Mouse (Mus musculus): Measurements from ENCODE around the gene Kctd4. TPM values are rescaled to one million over a fixed set of nuclear protein-coding genes. Genes with fewer than 3 reads are reported as not detected.

The Kctd4 gene
- total and polyA plus RNA-seq, 2 experiments from 2014 or later = 13.1 to 18.6 TPM

GRCm38 (mm10) chr14:76005011-76005410, 50.2 kb downstream of the Kctd4 start:
- Histone ChIP-seq H3K4me3 (ENCODE audit: low read depth, low read length) (no peak overlapping the region), H3K9ac (no peak overlapping the region), H3K36me3 (ENCODE audit: insufficient read depth) (peaks cover 4% of the 10 kb centered on the region; the same call in 1 of the 2 replicates), H3K27ac (ENCODE audit: low read depth, low read length) (no peak overlapping the region), H3K27me3 (ENCODE audit: insufficient read depth, low read length) (no peaks in the 10 kb centered on the region), H3K4me2 (ENCODE audit: low read depth) (no peak overlapping the region), H3K4me1 (ENCODE audit: insufficient read depth) (peaks cover 12% of the 10 kb centered on the region; the same call in 1 of the 2 replicates), H3K9me3 (ENCODE audit: low read length) (no peaks in the 10 kb centered on the region)
- TF ChIP-seq CTCF (IDR thresholded peaks at IDR 0.05; ENCODE audit: low read depth) = no peak
- ATAC-seq = no peak
- 79% methylated on average over 4 of the region's 4 CpGs for WGBS
- no peak for DNase-seq

GRCm38 (mm10) chr14:76008174-76008573, 53.4 kb downstream of the Kctd4 start:
- Histone ChIP-seq H3K36me3 (ENCODE audit: insufficient read depth) (peaks cover 4% of the 10 kb centered on the region; the same call in 1 of the 2 replicates), H3K4me2 (ENCODE audit: low read depth) (no peak overlapping the region), H3K4me3 (ENCODE audit: low read depth, low read length) (no peak overlapping the region), H3K9me3 (ENCODE audit: low read length) (no peaks in the 10 kb centered on the region), H3K9ac (no peak overlapping the region), H3K4me1 (ENCODE audit: insufficient read depth) (peaks cover 17% of the 10 kb centered on the region; the same call in 1 of the 2 replicates), H3K27ac (ENCODE audit: low read depth, low read length) (no peak overlapping the region), H3K27me3 (ENCODE audit: insufficient read depth, low read length) (no peaks in the 10 kb centered on the region)
- no peak for ATAC-seq
- WGBS = 100% methylated on average over 1 of the region's 1 CpGs
- no peak for DNase-seq
- TF ChIP-seq CTCF (IDR thresholded peaks at IDR 0.05; ENCODE audit: low read depth) = no peak

- Histone ChIP-seq H3K4me2 (ENCODE audit: low read depth) (peak overlapping the region; percentile 80), H3K4me3 (ENCODE audit: low read depth, low read length) (no peak overlapping the region), H3K4me1 (ENCODE audit: insufficient read depth) (peaks cover 17% of the 10 kb centered on the region; the same call in 1 of the 2 replicates), H3K9ac (no peak overlapping the region), H3K27ac (ENCODE audit: low read depth, low read length) (no peak overlapping the region), H3K9me3 (ENCODE audit: low read length) (no peaks in the 10 kb centered on the region), H3K36me3 (ENCODE audit: insufficient read depth) (peaks cover 4% of the 10 kb centered on the region; the same call in 1 of the 2 replicates), H3K27me3 (ENCODE audit: insufficient read depth, low read length) (no peaks in the 10 kb centered on the region)
- TF ChIP-seq CTCF (IDR thresholded peaks at IDR 0.05; ENCODE audit: low read depth) = no peak
- ATAC-seq (no peak), DNase-seq (no peak)
- WGBS = 68% methylated on average over 5 of the region's 5 CpGs
Observed at GRCm38 (mm10) chr14:76009185-76009584, 54.4 kb downstream of the Kctd4 start.

- no peaks in the 10 kb centered on the region for H3K9me3 ChIP-seq (ENCODE audit: low read length)
- 3% methylated on average over 67 of the region's 67 CpGs for WGBS
Observed at GRCm38 (mm10) chr14:76010102-76011061, 55.6 kb downstream of the Kctd4 start, which contains the start of gene Gtf2f2. Gene Gtf2f2, minus strand, starts transcription at chr14:76010865.

GRCm38 (mm10) chr14:76011062-76011457, 56.3 kb downstream of the Kctd4 start:
- Histone ChIP-seq H3K4me3 (ENCODE audit: low read depth, low read length) (peak overlapping the region; percentile 75), H3K9ac (peak overlapping the region; percentile 64; the same call in 1 of the 2 replicates), H3K4me1 (ENCODE audit: insufficient read depth) (peaks cover 17% of the 10 kb centered on the region; the same call in 1 of the 2 replicates), H3K9me3 (ENCODE audit: low read length) (no peaks in the 10 kb centered on the region), H3K36me3 (ENCODE audit: insufficient read depth) (peaks cover 4% of the 10 kb centered on the region; the same call in 1 of the 2 replicates), H3K4me2 (ENCODE audit: low read depth) (peak overlapping the region; percentile 80), H3K27me3 (ENCODE audit: insufficient read depth, low read length) (no peaks in the 10 kb centered on the region), H3K27ac (ENCODE audit: low read depth, low read length) (no peak overlapping the region)
- DNase-seq (no peak), ATAC-seq (peak; percentile 11; the same call in 1 of the 2 replicates)
- TF ChIP-seq CTCF (IDR thresholded peaks at IDR 0.05; ENCODE audit: low read depth) = no peak
- WGBS = 23% methylated on average over 7 of the region's 7 CpGs

More at GRCm38 (mm10) chr14:76010102-76011061, 55.6 kb downstream of the Kctd4 start, which contains the start of gene Gtf2f2:
- H3K36me3 ChIP-seq (ENCODE audit: insufficient read depth) = peaks cover 4% of the 10 kb centered on the region; the same call in 1 of the 2 replicates
- peak within 1 kb of the TSS; percentile 75 for H3K4me3 ChIP-seq (ENCODE audit: low read depth, low read length)
- peaks cover 17% of the 10 kb centered on the region; the same call in 1 of the 2 replicates for H3K4me1 ChIP-seq (ENCODE audit: insufficient read depth)
- peak within 1 kb of the TSS; percentile 79 for H3K27ac ChIP-seq (ENCODE audit: low read depth, low read length)
- DNase-seq (peak; percentile 97), ATAC-seq (peak; percentile 97)
- H3K27me3 ChIP-seq (ENCODE audit: insufficient read depth, low read length) = no peaks in the 10 kb centered on the region
- peak within 1 kb of the TSS; percentile 64 for H3K9ac ChIP-seq
- H3K4me2 ChIP-seq (ENCODE audit: low read depth) = peak within 1 kb of the TSS; percentile 80
- peak; percentile 12; the same call in 1 of the 2 replicates for TF ChIP-seq CTCF (IDR thresholded peaks at IDR 0.05; ENCODE audit: low read depth)

- no peaks in the 10 kb centered on the region for H3K36me3 ChIP-seq (ENCODE audit: insufficient read depth)
- ATAC-seq (no peak), DNase-seq (peak; percentile 16)
- peaks cover 10% of the 10 kb centered on the region; the same call in 1 of the 2 replicates for H3K4me1 ChIP-seq (ENCODE audit: insufficient read depth)
- H3K4me3 ChIP-seq (ENCODE audit: low read depth, low read length) = no peak overlapping the region
- no peak overlapping the region for H3K27ac ChIP-seq (ENCODE audit: low read depth, low read length)
- no peaks in the 10 kb centered on the region for H3K9me3 ChIP-seq (ENCODE audit: low read length)
- WGBS = 39% methylated on average over 2 of the region's 2 CpGs
- H3K27me3 ChIP-seq (ENCODE audit: insufficient read depth, low read length) = no peaks in the 10 kb centered on the region
- H3K9ac ChIP-seq = no peak overlapping the region
- H3K4me2 ChIP-seq (ENCODE audit: low read depth) = no peak overlapping the region
- no peak for TF ChIP-seq CTCF (IDR thresholded peaks at IDR 0.05; ENCODE audit: low read depth)
Observed at GRCm38 (mm10) chr14:76014331-76014730, 59.5 kb downstream of the Kctd4 start.

Other genes with a start within 250 kb of the Kctd4 start
- 29.7 and 29.9 TPM in 2 replicates for gene Cog3, start 200.5 kb upstream of the Kctd4 start, total RNA-seq (2014; rRNA removed)
- 9.0 and 11.6 TPM in 2 replicates for gene Cog3, start 200.5 kb upstream of the Kctd4 start, polyA plus RNA-seq (2015; fragmentation: Nextera tagmentation; extraction: Ambion mirVana)
- 20.1 and 27.4 TPM in 2 replicates for gene Slc25a30, start 168.0 kb upstream of the Kctd4 start, total RNA-seq (2014; rRNA removed)
- 4.7 and 7.0 TPM in 2 replicates for gene Slc25a30, start 168.0 kb upstream of the Kctd4 start, polyA plus RNA-seq (2015; fragmentation: Nextera tagmentation; extraction: Ambion mirVana)
- 738 and 1,020 TPM in 2 replicates for gene Tpt1, start 109.9 kb upstream of the Kctd4 start, total RNA-seq (2014; rRNA removed)
- 708 and 819 TPM in 2 replicates for gene Tpt1, start 109.9 kb upstream of the Kctd4 start, polyA plus RNA-seq (2015; fragmentation: Nextera tagmentation; extraction: Ambion mirVana)
- gene Gtf2f2, start 55.9 kb downstream of the Kctd4 start, total RNA-seq (2014; rRNA removed) = 41.5 and 43.8 TPM in 2 replicates
- 47.6 and 54.9 TPM in 2 replicates for gene Gtf2f2, start 55.9 kb downstream of the Kctd4 start, polyA plus RNA-seq (2015; fragmentation: Nextera tagmentation; extraction: Ambion mirVana)
- gene Gpalpp1, start 155.8 kb downstream of the Kctd4 start, total RNA-seq (2014; rRNA removed) = 24.6 and 25.0 TPM in 2 replicates
- gene Gpalpp1, start 155.8 kb downstream of the Kctd4 start, polyA plus RNA-seq (2015; fragmentation: Nextera tagmentation; extraction: Ambion mirVana) = 6.8 and 9.3 TPM in 2 replicates
- 11.8 and 13.8 TPM in 2 replicates for gene Nufip1, start 155.9 kb downstream of the Kctd4 start, total RNA-seq (2014; rRNA removed)
- gene Nufip1, start 155.9 kb downstream of the Kctd4 start, polyA plus RNA-seq (2015; fragmentation: Nextera tagmentation; extraction: Ambion mirVana) = 14.4 and 15.2 TPM in 2 replicates